Mouse (Mus musculus) erythroblast, embryonic 14.5 days (primary cell): Measurements from ENCODE around the gene Dgkb.

ENCODE experiments used
- GATA1 ChIP-seq: IDR thresholded peaks from 2 replicates; pipeline ENCODE4 v1.6.1; 2012; ENCODE audit warnings: low read length, inconsistent platforms, mixed read lengths
- TAL1 ChIP-seq: IDR thresholded peaks from 3 replicates; pipeline ENCODE4 v1.6.1; 2012; ENCODE audit warnings: low read length, inconsistent platforms, mixed read lengths

DNA sequence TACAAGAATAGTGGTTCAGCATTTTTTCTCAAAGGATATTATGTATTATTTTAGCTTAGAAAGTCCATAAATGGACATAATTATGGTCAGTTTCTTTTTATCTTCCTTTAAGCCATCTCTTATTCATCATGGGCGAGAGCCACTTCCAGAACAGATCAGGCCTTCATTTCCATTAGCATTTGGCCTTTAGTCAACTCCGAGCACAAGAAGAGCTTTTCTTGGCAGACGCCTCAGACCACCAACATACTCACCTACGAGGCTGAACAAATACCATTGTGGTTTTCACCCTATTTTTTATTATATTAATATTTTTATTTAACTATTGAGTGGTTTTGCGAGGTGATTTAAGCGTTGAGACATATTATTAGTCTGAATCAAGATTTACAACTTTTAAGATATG is 759.6 kb downstream of the Dgkb start:
- TF ChIP-seq TAL1 (no peak), GATA1 (no peak)
